Mouse (Mus musculus): Measurements from ENCODE around the gene Zfp260.

The Zfp260 gene

GRCm38 (mm10) chr7:30129900-30130299 is 35.3 kb downstream of the Zfp260 start:
- no peak for DNase-seq

GRCm38 (mm10) chr7:30132396-30132795 is 37.8 kb downstream of the Zfp260 start:
- DNase-seq = no peak

GRCm38 (mm10) chr7:30136826-30137225 is 42.2 kb downstream of the Zfp260 start:
- peak; percentile 8 for DNase-seq

- no peak for DNase-seq
Measured at GRCm38 (mm10) chr7:30143170-30143554, 48.6 kb downstream of the Zfp260 start.

- peak; percentile 84 for DNase-seq
Measured at GRCm38 (mm10) chr7:30143555-30144209, 49.1 kb downstream of the Zfp260 start.

GRCm38 (mm10) chr7:30147011-30147410 is 52.4 kb downstream of the Zfp260 start:
- DNase-seq = no peak

- no peak for DNase-seq
Measured at GRCm38 (mm10) chr7:30154040-30154439, 59.5 kb downstream of the Zfp260 start.

- DNase-seq = no peak
Measured at GRCm38 (mm10) chr7:30155507-30155906, 60.9 kb downstream of the Zfp260 start.

All from kidney, postnatal 14 days (tissue).